Mouse (Mus musculus) cortical plate, adult 2 months (tissue): ENCODE results near the gene Socs3.

ENCODE experiments used
- CTCF ChIP-seq: fragments of 200-500 bp; IDR thresholded peaks from 2 replicates; pipeline ENCODE4 v1.5.1; 2011; ENCODE audit warnings: mild to moderate bottlenecking, control low read depth, low read length; ENCODE audit not compliant: insufficient read depth; ENCODE audit errors: extremely low read depth
- POLR2A ChIP-seq: fragments of 200-500 bp; IDR thresholded peaks from 2 replicates; pipeline ENCODE4 v1.6.1; 2011; ENCODE audit warnings: mild to moderate bottlenecking, low read length, control low read depth; ENCODE audit not compliant: insufficient read depth; ENCODE audit errors: extremely low read depth

GRCm38 (mm10) chr11:117946195-117946979 is 23.5 kb downstream of the Socs3 start:
- TF ChIP-seq CTCF (no peak), POLR2A (no peak)
